Mouse (Mus musculus): ENCODE results near the gene Zfp296. TPM values are rescaled to one million over a fixed set of nuclear protein-coding genes. Genes with fewer than 3 reads are reported as not detected.

The Zfp296 gene
- total RNA-seq, 2 experiments from 2014 or later, result 0.53 TPM; not detected in 1

GRCm38 (mm10) chr7:19561765-19562642 lies 15.1 kb upstream of the Zfp296 start:
- peak; percentile 91 to 94 for DNase-seq (ENCODE audit: low spot score in 2 of 2)

- DNase-seq (ENCODE audit: low spot score in 2 of 2), result peak in 1 of 2 experiments; percentile 38
These were observed 14.3 kb upstream of the Zfp296 start, which contains the start of gene Ppp1r37 for GRCm38 (mm10) chr7:19562643-19563410. Gene Ppp1r37 (minus strand): TSS chr7:19563076.

DNA sequence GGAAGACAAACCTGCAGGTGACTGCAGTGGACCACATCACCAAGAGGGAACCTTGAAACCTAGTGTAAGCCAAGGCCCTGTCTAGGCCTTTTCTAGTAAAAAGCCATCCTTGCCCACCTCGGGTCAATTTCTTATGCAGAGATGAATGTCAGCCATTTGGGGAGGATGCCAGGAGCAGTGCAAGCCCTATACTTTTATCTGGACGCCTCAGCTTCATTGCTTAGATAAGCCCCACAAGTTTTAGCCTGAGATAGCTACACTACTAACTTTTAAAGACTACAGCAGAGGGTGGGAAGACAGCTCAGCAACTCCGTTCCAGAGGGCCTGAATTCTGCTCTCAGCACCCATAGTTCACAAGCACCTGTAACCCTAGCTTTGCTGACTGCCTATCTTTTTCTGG lies 13.2 kb upstream of the Zfp296 start:
- DNase-seq (ENCODE audit: low spot score in 2 of 2), result no peak

DNA sequence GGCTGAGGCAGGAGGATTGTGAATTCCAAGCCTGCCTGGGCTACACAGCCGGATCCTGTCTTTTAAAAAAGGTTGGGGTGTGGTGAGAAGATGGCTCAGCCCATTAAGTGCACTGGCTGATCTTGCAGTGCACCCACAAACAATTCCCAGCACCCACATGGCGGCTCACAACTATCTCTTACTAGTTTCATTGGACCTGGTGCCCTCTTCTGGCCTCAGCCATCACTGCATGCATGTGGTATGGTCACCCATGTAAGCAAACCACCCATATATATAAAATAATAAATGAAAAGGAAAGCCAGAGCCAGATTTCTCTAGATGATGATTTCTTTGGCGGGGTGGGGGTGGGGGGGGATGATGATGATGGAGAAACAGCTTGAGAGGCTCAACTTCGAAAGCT lies 12.6 kb upstream of the Zfp296 start:
- DNase-seq (ENCODE audit: low spot score in 2 of 2), result no peak

GRCm38 (mm10) chr7:19565803-19566202 lies 11.3 kb upstream of the Zfp296 start:
- no peak for DNase-seq (ENCODE audit: low spot score in 2 of 2)

- no peak for DNase-seq (ENCODE audit: low spot score in 2 of 2)
These were observed 9.7 kb upstream of the Zfp296 start for GRCm38 (mm10) chr7:19567426-19567825.

DNA sequence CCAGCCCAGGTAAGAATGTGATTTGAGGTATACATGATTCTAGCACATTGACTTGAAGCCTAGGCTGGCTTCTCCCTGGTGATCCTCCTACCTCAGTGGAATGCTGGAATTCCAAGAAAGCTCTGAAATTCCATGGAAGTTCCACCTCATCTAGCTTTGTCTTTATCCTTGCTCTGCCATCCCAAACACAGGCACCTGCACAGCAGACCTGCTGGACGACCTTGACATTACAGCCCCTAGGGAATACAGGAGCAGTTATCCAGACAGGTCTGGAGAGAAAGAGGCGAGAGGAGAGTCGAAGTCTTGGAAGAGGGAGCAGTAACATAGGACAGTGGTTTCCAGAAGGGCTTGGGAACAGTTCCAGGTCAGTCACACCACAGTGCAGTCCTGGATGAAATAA lies 7.4 kb upstream of the Zfp296 start:
- no peak for DNase-seq (ENCODE audit: low spot score in 2 of 2)

- DNase-seq (ENCODE audit: low spot score in 2 of 2), result peak; percentile 67 to 68
These were observed 3.9 kb upstream of the Zfp296 start for GRCm38 (mm10) chr7:19572926-19573775.

- DNase-seq (ENCODE audit: low spot score in 2 of 2), result no peak
These were observed 3.3 kb upstream of the Zfp296 start for GRCm38 (mm10) chr7:19573776-19574140.

DNA sequence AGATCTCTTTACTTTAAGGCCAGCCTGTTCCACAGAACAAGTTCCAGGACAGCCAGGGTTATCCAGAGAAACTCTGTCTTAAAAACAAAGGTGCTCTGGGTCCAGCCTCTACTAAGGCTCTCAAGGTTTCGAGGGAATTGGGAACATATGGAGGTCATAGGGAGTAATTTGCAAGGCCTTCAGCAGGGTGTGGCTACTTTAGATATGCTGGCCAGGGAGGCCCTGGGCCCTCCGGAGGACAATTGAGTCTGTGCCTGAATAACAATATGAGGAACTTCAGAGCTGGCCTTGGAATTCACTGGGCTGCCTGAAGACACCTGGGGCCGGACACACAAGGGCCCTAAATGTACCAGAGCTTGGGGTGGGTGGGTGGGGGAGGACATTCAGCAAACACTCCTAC lies 1.5 kb upstream of the Zfp296 start:
- DNase-seq (ENCODE audit: low spot score in 2 of 2), result no peak

- DNase-seq (ENCODE audit: low spot score in 2 of 2), result no peak
These were observed 859 bp downstream of the Zfp296 start for GRCm38 (mm10) chr7:19577877-19578414.

- DNase-seq (ENCODE audit: low spot score in 2 of 2), result no peak
These were observed 1.3 kb downstream of the Zfp296 start for GRCm38 (mm10) chr7:19578436-19578835.

- no peak for DNase-seq (ENCODE audit: low spot score in 2 of 2)
These were observed 2.7 kb downstream of the Zfp296 start for GRCm38 (mm10) chr7:19579751-19580150.

- no peak for DNase-seq (ENCODE audit: low spot score in 2 of 2)
These were observed 3.5 kb downstream of the Zfp296 start for GRCm38 (mm10) chr7:19580634-19581033.

- DNase-seq (ENCODE audit: low spot score in 2 of 2), result no peak
These were observed 9.2 kb downstream of the Zfp296 start for GRCm38 (mm10) chr7:19586269-19586668.

DNA sequence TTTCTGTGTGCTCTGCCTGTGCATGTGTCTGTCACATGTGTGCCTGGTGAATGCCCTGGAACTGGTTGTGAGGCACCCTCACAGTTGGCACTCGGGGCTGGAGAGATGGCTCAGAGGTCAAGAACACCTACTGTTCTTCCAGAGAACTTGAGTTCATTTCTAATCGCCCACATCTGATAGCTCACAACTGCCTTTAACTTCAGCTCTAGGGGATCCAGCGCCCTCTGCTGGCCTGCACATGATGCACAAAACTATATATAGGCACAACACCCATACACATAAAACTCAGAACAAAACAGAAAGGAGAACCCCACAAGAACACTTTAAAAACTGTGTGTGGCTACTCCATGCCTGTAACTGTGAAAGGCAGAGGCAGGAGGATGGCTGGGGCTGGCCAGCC lies 12.1 kb downstream of the Zfp296 start:
- DNase-seq (ENCODE audit: low spot score in 2 of 2), result peak in 1 of 2 experiments; percentile 52

- DNase-seq (ENCODE audit: low spot score in 2 of 2), result peak; percentile 65 to 83
These were observed 12.8 kb downstream of the Zfp296 start for GRCm38 (mm10) chr7:19589917-19590316.

DNA sequence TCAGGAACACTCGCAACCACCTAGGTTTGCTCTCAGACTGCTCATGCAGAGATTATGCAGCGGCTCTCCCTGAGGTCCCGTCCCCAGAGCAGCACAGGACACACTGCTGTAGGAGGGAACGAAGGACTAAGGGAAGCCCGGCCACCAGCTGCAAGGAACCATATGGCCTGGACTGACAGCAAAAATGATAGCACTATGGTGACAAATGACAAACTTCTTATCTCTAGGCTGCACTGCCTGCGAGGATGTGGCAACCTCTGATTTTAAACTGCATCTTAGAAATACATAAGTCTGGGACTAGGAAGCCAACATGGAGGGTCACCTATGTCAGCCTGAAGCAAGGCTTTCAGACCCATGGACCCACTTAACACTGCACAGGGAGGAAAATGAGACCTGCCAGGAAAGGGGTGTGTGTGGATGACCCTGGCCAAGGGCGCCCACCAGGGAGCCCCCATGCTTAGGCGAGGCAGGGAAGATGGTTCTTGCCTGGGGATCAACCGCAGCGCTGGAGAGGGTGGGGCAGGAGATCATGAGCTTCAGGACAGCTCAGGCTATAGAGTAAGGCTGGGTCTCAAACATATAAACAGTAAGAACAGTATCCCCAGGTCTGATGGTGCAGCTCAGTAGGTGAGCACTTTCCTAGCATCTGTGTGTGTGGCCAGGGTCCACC lies 16.1 kb downstream of the Zfp296 start:
- no peak for DNase-seq (ENCODE audit: low spot score in 2 of 2)

DNA sequence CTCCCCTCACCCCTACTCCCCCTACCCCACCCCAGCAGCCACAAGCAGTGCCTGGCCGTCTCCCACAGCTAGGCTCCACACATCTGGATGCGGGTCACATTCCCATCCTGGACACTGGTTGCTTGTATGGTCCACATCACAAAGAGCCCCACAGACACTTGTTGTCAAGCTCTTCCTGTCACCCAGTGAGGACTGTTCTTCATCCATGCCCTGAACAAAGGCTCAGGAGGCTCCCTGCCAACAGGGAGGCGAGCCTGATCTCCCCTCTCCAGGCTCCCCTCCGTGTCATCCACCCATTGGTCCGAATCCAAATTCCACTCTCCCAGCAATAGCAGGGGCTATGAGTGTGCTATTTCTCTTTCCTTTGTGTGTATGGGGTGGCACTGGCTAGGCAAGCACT lies 23.5 kb downstream of the Zfp296 start:
- DNase-seq (ENCODE audit: low spot score in 2 of 2), result peak in 1 of 2 experiments; percentile 57

DNA sequence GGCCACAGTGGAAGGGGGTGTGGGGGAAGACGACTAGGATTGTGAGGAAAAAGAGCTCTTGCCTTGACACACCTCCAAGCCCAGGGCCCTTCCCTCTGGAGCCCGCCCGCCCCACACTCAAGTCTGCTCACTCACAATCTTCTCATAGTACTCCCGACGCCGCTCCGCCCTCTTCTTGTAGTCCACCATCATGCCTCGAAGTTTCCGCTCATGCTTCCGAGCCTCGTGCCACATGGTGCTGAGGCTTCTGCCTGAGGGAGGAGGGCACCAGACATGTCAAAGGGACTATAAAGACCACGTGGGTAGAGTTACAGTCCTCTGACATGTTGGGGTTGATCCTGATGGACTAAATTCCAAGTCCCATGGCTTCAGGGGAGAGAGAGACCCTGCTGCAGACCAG lies 26.0 kb downstream of the Zfp296 start:
- no peak for DNase-seq (ENCODE audit: low spot score in 2 of 2)
